Mouse (Mus musculus) thymus, adult 2 months (tissue): Measurements from ENCODE around the gene Lcp2.

Source experiments
- CTCF ChIP-seq: fragments of 200-500 bp; IDR thresholded peaks from 2 replicates; pipeline ENCODE4 v1.5.1; 2012; ENCODE audit warnings: mild to moderate bottlenecking, control low read depth, low read length, moderate library complexity, borderline replicate concordance; ENCODE audit not compliant: control insufficient read depth, poor library complexity, insufficient read depth; ENCODE audit errors: extremely low read depth
- POLR2A ChIP-seq: fragments of 200-500 bp; IDR thresholded peaks from 2 replicates; pipeline ENCODE4 v1.6.1; 2012; ENCODE audit warnings: mild to moderate bottlenecking, low read length, control low read depth, moderate library complexity; ENCODE audit not compliant: control insufficient read depth, poor library complexity, insufficient read depth; ENCODE audit errors: extremely low read depth

GRCm38 (mm10) chr11:34058960-34059359, 12.2 kb downstream of the Lcp2 start:
- TF ChIP-seq POLR2A (no peak), CTCF (no peak)
